Mouse (Mus musculus) kidney, embryonic 15.5 days (tissue): ENCODE results near the gene Shank3. TPM values are rescaled to one million over a fixed set of nuclear protein-coding genes. Genes with fewer than 3 reads are reported as not detected.
A peak's percentile ranks its signal among the peaks of the same experiment; 100 is the strongest.

ENCODE experiments used
- ATAC-seq: fragments of 200-750 bp; cut with Nextera tagmentation; replicated peaks from 2 replicates; pipeline ENCODE4 v1.8.0; 2017; ENCODE audit warnings: moderate TSS enrichment; ENCODE audit not compliant: low FRiP score
- H3K27ac ChIP-seq: fragments of 300-500 bp; sonication (generic); 2 replicates; pipeline ENCODE4 v1.5.1; 2015; ENCODE audit warnings: mild to moderate bottlenecking, inconsistent platforms
- H3K27me3 ChIP-seq: fragments of 300-500 bp; sonication (generic); 2 replicates; pipeline ENCODE4 v1.6.1; 2015; ENCODE audit warnings: inconsistent platforms
- H3K36me3 ChIP-seq: fragments of 300-500 bp; sonication (generic); 2 replicates; pipeline ENCODE4 v1.6.1; 2015; ENCODE audit warnings: inconsistent platforms
- H3K4me1 ChIP-seq: fragments of 300-500 bp; sonication (generic); 2 replicates; pipeline ENCODE4 v1.6.1; 2015; ENCODE audit warnings: inconsistent platforms
- H3K4me2 ChIP-seq: fragments of 300-500 bp; sonication (generic); 2 replicates; pipeline ENCODE4 v1.6.1; 2015; ENCODE audit warnings: moderate library complexity, mild to moderate bottlenecking, inconsistent platforms
- H3K4me3 ChIP-seq: fragments of 300-500 bp; sonication (generic); replicated peaks from 2 replicates; pipeline ENCODE4 v1.5.1; 2015; ENCODE audit warnings: mild to moderate bottlenecking, inconsistent platforms
- H3K9ac ChIP-seq: fragments of 300-500 bp; sonication (generic); 2 replicates; pipeline ENCODE4 v1.6.1; 2015; ENCODE audit warnings: mild to moderate bottlenecking, inconsistent platforms
- H3K9me3 ChIP-seq: fragments of 300-500 bp; sonication (generic); replicated peaks from 2 replicates; pipeline ENCODE4 v1.6.1; 2016; ENCODE audit warnings: inconsistent platforms
- WGBS: fragments of 180-500 bp; shearing (Covaris S2); methylation state at CpG from one replicate; pipeline ENCODE4 v1.1.7; 2015; ENCODE audit warnings: mixed read lengths; 5-methylcytosine and 5-hydroxymethylcytosine counted together
- polyA plus RNA-seq: library from polyadenylated mRNA; unstranded; fragments of >200 nt; fragmentation: Nextera tagmentation; extraction: Ambion mirVana; gene quantifications from 2 replicates; pipeline ENCODE4 v1.2.1, GENCODE M21; 2015

The Shank3 gene
- 1.8 and 2.2 TPM in 2 replicates for polyA plus RNA-seq

- Histone ChIP-seq H3K27ac (peak within 1 kb of the TSS; percentile 64), H3K4me1 (peaks cover 31% of the 10 kb centered on the region), H3K27me3 (peaks cover 43% of the 10 kb centered on the region), H3K4me3 (peak within 1 kb of the TSS; percentile 62), H3K9me3 (no peaks in the 10 kb centered on the region), H3K4me2 (peak within 1 kb of the TSS; percentile 92), H3K9ac (peak within 1 kb of the TSS; percentile 69), H3K36me3 (no peaks in the 10 kb centered on the region)
- WGBS: under 1% methylated on average over 40 of the region's 72 CpGs
- ATAC-seq: peak; percentile 40
Measured at GRCm38 (mm10) chr15:89498961-89499688, at the start of gene Shank3. Gene Shank3, plus strand, starts transcription at chr15:89499623.

DNA sequence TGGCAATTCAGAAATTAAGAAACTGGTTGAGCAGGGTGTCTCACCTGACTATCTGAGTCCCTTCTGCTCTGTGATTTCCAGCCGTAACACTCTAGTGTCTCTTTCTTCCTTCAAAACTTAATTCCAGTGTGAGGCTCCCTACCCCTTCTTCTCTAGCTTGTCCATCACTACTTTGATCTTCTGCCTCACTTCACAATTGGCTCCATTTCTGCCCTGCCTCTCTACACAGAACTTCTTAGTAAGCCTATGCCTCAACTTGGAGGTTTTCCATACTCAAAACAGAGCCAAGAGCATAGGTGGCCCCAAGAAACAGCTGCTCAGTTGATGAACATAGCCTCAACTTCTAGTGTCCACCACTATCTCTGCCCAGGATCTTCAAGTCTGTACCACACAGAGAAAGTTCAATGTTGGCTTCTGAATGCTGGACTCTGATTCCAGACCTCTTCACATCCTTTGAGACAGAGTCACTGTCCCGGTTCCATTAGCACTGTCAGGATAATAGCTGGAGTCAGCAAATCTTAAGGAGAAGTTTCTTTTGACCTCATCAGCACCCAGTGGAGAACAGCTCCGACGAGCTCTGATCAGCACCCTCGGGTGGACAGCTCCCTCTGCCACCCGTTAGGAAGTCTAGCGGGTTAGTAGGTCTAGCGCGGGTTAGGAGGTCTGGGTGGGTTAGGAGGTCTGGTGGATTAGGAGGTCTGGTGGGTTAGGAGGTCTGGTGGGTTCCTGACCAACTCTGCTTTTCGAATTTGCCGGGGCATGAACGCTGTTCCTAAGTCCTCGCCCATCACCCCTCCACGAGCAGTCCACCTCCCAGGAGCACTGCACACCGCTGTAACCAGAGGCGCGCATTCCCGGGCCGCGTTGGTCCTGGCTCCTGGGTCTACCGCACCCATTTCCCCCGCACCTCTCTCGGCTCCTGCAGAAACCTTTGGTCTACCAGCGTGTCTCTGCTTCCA lies 46.2 kb upstream of the Shank3 start:
- WGBS: 5% methylated on average over 24 of the region's 24 CpGs
- H3K4me3 ChIP-seq: peak overlapping the region; percentile 50
- H3K27me3 ChIP-seq: peaks cover 30% of the 10 kb centered on the region
- H3K36me3 ChIP-seq: no peaks in the 10 kb centered on the region
- H3K4me1 ChIP-seq: peaks cover 13% of the 10 kb centered on the region
- H3K4me2 ChIP-seq: peak overlapping the region; percentile 96
- no peak overlapping the region for H3K9ac ChIP-seq
- no peak overlapping the region for H3K27ac ChIP-seq
- peak; percentile 69 for ATAC-seq
- no peaks in the 10 kb centered on the region for H3K9me3 ChIP-seq

DNA sequence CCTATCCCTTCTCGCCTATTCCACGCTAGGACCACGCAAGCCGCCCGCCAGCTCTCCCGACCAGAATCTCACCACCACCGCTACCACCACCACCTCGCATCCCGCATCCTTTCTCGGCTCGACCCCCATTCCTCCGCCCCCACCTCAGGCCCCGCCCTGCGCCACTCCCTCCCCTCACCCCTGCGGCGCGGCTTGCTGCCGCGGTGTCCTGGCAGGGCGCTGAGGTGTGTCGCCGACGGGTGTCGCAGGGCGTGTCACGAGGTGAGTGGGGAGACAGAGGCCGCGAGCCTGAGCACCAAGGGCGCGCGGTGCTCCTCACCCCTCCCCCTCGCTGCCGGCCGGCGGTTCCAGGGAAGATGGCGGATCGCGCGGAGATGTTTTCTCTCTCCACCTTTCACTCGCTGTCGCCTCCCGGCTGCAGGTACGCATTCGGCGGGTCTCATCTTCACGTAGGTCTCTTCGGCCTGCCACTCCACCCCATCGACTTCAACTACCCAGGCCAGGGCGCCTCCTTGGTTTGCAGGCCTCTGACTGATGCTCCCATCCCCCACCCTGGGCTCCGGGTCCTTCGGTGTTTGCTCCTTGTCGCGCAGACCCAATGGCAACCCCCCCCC lies 45.5 kb upstream of the Shank3 start, which contains the start of gene Mapk8ip2:
TSS of gene Mapk8ip2 (plus strand) at position 49 of the 614 bp plus-strand sequence.
- WGBS: under 1% methylated on average over 53 of the region's 53 CpGs
- H3K4me3 ChIP-seq: peak within 1 kb of the TSS; percentile 50
- H3K27me3 ChIP-seq: peaks cover 30% of the 10 kb centered on the region
- H3K27ac ChIP-seq: no peak within 1 kb of the TSS
- peak; percentile 26; the same call in 1 of the 2 replicates for ATAC-seq
- H3K4me2 ChIP-seq: peak within 1 kb of the TSS; percentile 96
- no peaks in the 10 kb centered on the region for H3K36me3 ChIP-seq
- H3K9me3 ChIP-seq: no peaks in the 10 kb centered on the region
- no peak within 1 kb of the TSS for H3K9ac ChIP-seq
- peaks cover 13% of the 10 kb centered on the region for H3K4me1 ChIP-seq

GRCm38 (mm10) chr15:89454857-89455256 lies 44.6 kb upstream of the Shank3 start:
- Histone ChIP-seq H3K9ac (no peak overlapping the region), H3K4me2 (peak overlapping the region; percentile 96; the same call in 1 of the 2 replicates), H3K4me3 (no peak overlapping the region), H3K4me1 (peaks cover 13% of the 10 kb centered on the region), H3K36me3 (no peaks in the 10 kb centered on the region), H3K9me3 (no peaks in the 10 kb centered on the region), H3K27ac (no peak overlapping the region), H3K27me3 (peaks cover 30% of the 10 kb centered on the region)
- WGBS: 21% methylated on average over 6 of the region's 6 CpGs
- no peak for ATAC-seq

DNA sequence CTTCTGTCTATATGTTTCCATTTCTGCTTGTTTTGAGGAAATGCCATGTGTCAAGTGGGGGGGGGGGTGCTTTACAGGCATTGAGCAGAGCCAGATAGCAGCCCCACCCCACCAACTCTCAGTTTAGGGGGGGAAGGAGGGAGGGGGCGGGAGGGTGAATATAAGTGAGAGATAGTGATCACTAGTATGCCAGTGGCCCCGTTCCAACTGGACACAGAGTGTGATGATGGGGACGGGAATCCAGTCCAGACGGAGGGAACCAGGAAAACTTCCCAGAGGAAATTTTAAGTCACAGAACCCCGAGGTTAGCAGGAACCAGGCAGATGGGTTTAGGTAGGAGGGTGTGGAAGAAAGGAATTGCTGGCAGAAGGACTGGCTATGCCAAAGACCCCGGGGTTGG lies 43.8 kb upstream of the Shank3 start:
- H3K4me3 ChIP-seq: no peak overlapping the region
- H3K4me1 ChIP-seq: peaks cover 13% of the 10 kb centered on the region
- WGBS: 77% methylated on average over 6 of the region's 6 CpGs
- no peaks in the 10 kb centered on the region for H3K9me3 ChIP-seq
- peaks cover 30% of the 10 kb centered on the region for H3K27me3 ChIP-seq
- H3K27ac ChIP-seq: no peak overlapping the region
- no peak overlapping the region for H3K4me2 ChIP-seq
- H3K9ac ChIP-seq: no peak overlapping the region
- H3K36me3 ChIP-seq: no peaks in the 10 kb centered on the region
- ATAC-seq: no peak

DNA sequence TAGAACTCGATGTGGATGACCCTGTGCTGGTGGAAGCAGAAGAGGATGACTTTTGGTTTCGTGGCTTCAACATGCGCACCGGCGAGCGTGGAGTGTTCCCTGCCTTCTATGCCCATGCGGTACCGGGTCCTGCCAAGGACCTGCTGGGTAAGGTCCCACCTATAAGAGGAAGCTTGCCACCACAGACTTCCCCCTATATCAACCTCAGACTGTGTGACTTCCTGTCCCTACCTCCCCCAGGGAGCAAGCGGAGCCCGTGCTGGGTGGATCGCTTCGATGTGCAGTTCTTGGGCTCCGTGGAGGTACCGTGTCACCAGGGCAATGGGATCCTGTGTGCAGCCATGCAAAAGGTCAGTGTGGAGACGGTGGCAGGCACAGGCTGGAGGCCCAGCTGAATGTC lies 40.5 kb upstream of the Shank3 start:
- no peaks in the 10 kb centered on the region for H3K36me3 ChIP-seq
- 89% methylated on average over 15 of the region's 15 CpGs for WGBS

DNA sequence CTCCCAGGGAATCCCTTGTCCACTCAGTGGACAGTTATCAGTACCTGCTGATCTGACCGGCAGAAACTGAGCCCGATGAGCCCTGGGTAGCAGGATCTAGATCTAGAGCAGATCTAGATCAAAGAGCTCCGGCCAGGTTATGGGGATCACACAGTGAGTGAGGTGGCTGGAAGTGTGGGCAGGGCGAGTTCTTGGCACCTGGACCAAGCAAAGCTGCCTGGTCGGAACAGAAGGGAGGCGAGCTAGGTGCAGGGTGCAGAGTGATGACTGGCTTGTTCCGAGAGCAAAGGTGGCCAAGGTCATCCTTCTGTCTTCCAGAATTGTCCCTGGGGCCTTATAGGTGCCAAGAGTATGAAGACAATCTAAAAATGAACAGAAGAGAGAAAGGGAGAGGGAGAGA lies 39.6 kb upstream of the Shank3 start:
- no peaks in the 10 kb centered on the region for H3K36me3 ChIP-seq
- H3K9ac ChIP-seq: no peak overlapping the region
- 0 out of 2 replicates have a peak, but pooled peaks cover 11% of the 10 kb centered on the region for H3K27me3 ChIP-seq
- H3K27ac ChIP-seq: no peak overlapping the region
- whole genome bisulfite sequencing: 82% methylated on average over 7 of the region's 7 CpGs
- H3K9me3 ChIP-seq: no peaks in the 10 kb centered on the region
- no peaks in the 10 kb centered on the region for H3K4me1 ChIP-seq
- H3K4me2 ChIP-seq: no peak overlapping the region
- H3K4me3 ChIP-seq: no peak overlapping the region
- no peak for ATAC-seq

More for the DNA sequence above, 40.5 kb upstream of the Shank3 start:
- Histone ChIP-seq H3K4me2 (no peak overlapping the region), H3K9me3 (no peaks in the 10 kb centered on the region), H3K4me3 (no peak overlapping the region), H3K9ac (no peak overlapping the region), H3K27me3 (peaks cover 19% of the 10 kb centered on the region), H3K4me1 (peaks cover 7% of the 10 kb centered on the region), H3K27ac (no peak overlapping the region)
- no peak for ATAC-seq

DNA sequence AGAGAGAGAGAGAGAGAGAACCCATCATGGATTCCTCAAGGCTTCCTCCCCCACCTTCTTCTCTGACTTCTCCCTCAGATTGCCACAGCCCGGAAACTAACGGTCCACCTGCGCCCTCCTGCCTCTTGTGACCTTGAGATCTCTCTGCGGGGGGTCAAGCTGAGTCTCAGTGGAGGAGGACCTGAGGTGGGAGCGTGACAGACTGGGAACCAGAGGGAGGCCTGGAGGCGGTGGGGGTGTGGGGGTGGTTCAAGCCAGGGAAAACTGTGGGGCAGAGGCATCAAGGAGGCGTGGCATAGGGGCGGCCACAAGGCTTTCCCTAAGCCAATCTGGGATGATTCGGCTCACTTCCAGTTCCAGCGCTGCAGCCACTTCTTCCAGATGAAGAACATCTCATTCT lies 39.1 kb upstream of the Shank3 start:
- Histone ChIP-seq H3K9ac (no peak overlapping the region), H3K4me3 (no peak overlapping the region), H3K4me1 (no peaks in the 10 kb centered on the region), H3K36me3 (no peaks in the 10 kb centered on the region), H3K9me3 (no peaks in the 10 kb centered on the region), H3K27ac (no peak overlapping the region), H3K27me3 (0 out of 2 replicates have a peak, but pooled peaks cover 6% of the 10 kb centered on the region), H3K4me2 (no peak overlapping the region)
- no peak for ATAC-seq
- 72% methylated on average over 10 of the region's 10 CpGs for WGBS

- no peak for ATAC-seq
- Histone ChIP-seq H3K4me3 (no peak overlapping the region), H3K4me2 (no peak overlapping the region)
Measured at GRCm38 (mm10) chr15:89461321-89461720, 38.1 kb upstream of the Shank3 start.

DNA sequence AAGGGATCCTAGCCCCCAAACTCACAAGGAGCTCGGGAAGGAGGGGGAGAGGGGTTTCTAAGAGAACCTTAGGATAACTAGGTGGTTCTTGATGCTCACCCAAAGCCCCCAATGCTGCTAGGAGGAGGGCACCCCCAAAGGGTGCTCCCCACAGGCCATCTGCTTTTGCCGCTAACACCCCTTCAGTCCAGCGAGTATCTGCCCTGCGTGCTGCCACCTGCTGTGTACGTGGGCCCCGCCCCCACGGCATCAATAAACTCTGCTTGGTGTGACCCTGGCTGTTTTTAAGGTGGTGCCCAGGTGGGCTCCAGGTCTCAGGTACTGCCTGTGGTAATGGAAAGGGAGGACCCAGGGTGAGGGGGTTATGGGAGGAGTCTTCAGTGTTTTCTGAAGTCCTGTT lies 37.2 kb upstream of the Shank3 start:
- Histone ChIP-seq H3K4me1 (no peaks in the 10 kb centered on the region), H3K36me3 (no peaks in the 10 kb centered on the region), H3K27me3 (no peaks in the 10 kb centered on the region), H3K27ac (no peak overlapping the region), H3K9me3 (no peaks in the 10 kb centered on the region), H3K9ac (no peak overlapping the region), H3K4me2 (no peak overlapping the region), H3K4me3 (no peak overlapping the region)
- WGBS: 74% methylated on average over 7 of the region's 7 CpGs
- no peak for ATAC-seq

More at GRCm38 (mm10) chr15:89461321-89461720, 38.1 kb upstream of the Shank3 start:
- no peaks in the 10 kb centered on the region for H3K27me3 ChIP-seq
- H3K9me3 ChIP-seq: no peaks in the 10 kb centered on the region
- H3K36me3 ChIP-seq: no peaks in the 10 kb centered on the region
- H3K9ac ChIP-seq: no peak overlapping the region
- no peak overlapping the region for H3K27ac ChIP-seq
- no peaks in the 10 kb centered on the region for H3K4me1 ChIP-seq
- 84% methylated on average over 15 of the region's 15 CpGs for WGBS

DNA sequence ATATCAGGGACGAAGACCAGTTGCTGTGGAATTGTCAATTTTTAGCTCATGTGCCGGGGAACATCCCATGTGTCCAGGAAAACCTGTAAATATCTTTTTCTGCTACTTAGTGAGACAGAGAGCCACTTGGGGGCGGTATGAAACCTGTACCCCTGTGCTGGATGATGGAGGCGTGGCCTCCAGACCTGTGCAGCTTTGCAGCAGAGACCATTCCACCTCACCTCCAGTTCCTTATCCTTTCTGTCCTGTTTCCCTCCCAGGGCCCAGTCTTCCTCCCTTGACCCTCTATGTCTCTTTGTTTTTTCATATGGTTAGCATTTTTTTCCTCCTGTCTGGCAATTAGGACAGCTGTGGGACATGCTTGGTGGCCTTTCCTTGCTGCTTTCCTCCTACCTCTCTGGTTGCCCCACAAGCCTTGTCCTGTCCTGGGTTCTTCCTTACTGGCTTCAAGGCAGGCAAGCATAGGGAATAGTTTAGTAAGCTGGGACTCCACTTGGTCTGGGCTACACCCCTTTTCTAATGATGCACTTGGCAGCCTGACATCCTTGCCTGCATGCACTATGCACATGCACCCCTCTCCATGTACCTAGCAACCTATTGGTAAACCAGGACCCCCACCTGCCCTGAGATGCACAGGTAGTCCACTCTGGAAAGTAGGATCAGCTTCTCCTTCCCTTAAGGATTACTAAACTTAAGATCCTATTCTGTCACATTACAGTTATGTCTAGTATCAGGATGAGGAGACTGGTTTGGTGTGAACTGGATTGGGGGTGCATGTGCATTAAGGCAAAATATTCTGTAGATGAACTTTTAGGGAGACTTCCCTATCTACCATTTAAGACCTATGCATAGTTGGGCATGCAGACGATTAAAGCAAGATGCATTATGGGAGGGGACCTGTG lies 35.8 kb upstream of the Shank3 start:
- H3K4me1 ChIP-seq: no peaks in the 10 kb centered on the region
- 56% methylated on average over 5 of the region's 5 CpGs for WGBS

More for the DNA sequence above, 35.8 kb upstream of the Shank3 start:
- H3K27me3 ChIP-seq: no peaks in the 10 kb centered on the region
- H3K36me3 ChIP-seq: no peaks in the 10 kb centered on the region
- H3K27ac ChIP-seq: no peak overlapping the region
- H3K4me2 ChIP-seq: no peak overlapping the region
- H3K4me3 ChIP-seq: no peak overlapping the region
- no peak for ATAC-seq
- H3K9me3 ChIP-seq: no peaks in the 10 kb centered on the region
- no peak overlapping the region for H3K9ac ChIP-seq
